Mouse (Mus musculus) kidney, adult 2 months (tissue): ENCODE measurements around the gene Cenpq.

Experiments
- CTCF ChIP-seq: fragments of 200-500 bp; conservative IDR thresholded peaks from 2 replicates; pipeline ENCODE4 v1.5.1; 2011; ENCODE audit warnings: low read depth, mild to moderate bottlenecking, control low read depth, low read length, moderate library complexity, mixed read lengths; ENCODE audit not compliant: insufficient read depth, insufficient read length
- POLR2A ChIP-seq: fragments of 200-500 bp; IDR thresholded peaks from one replicate; pipeline ENCODE4 v1.6.1; 2011; ENCODE audit warnings: low read depth, low read length, control low read depth

- TF ChIP-seq CTCF (no peak), POLR2A (no peak)
Observed at GRCm38 (mm10) chr17:40915499-40915898, 19.3 kb downstream of the Cenpq start.
